Mouse (Mus musculus) liver, postnatal 0 days (tissue): Measurements from ENCODE around the gene Tac2. TPM values are rescaled to one million over a fixed set of nuclear protein-coding genes. Genes with fewer than 3 reads are reported as not detected.

Experiments used
- ATAC-seq: fragments of 200-750 bp; cut with Nextera tagmentation; 2 replicates; pipeline ENCODE4 v1.8.0; 2017; ENCODE audit warnings: mild to moderate bottlenecking, moderate library complexity
- DNase-seq: peaks from one replicate; pipeline ENCODE4 v3.0.0-alpha.2; 2016
- H3K27ac ChIP-seq: fragments of 300-500 bp; sonication (generic); 2 replicates; pipeline ENCODE4 v1.5.1; 2014; ENCODE audit warnings: antibody characterized with exemption, moderate library complexity, mild to moderate bottlenecking, low read depth
- H3K27me3 ChIP-seq: fragments of 300-500 bp; sonication (generic); 2 replicates; pipeline ENCODE4 v1.6.1; 2014; ENCODE audit warnings: low read length, control low read depth, mixed read lengths; ENCODE audit not compliant: insufficient read depth
- H3K36me3 ChIP-seq: fragments of 300-500 bp; sonication (generic); replicated peaks from 2 replicates; pipeline ENCODE4 v1.6.1; 2014; ENCODE audit warnings: mild to moderate bottlenecking, control low read depth, low read length, moderate library complexity, mixed read lengths; ENCODE audit not compliant: insufficient read depth
- H3K4me1 ChIP-seq: fragments of 300-500 bp; sonication (generic); 2 replicates; pipeline ENCODE4 v1.6.1; 2014; ENCODE audit warnings: antibody characterized with exemption, mild to moderate bottlenecking, control low read depth; ENCODE audit not compliant: insufficient read depth
- H3K4me2 ChIP-seq: fragments of 300-500 bp; sonication (generic); 2 replicates; pipeline ENCODE4 v1.6.1; 2014; ENCODE audit warnings: low read depth, mild to moderate bottlenecking, low read length, moderate library complexity, mixed read lengths
- H3K4me3 ChIP-seq: fragments of 300-500 bp; sonication (generic); 2 replicates; pipeline ENCODE4 v1.5.1; 2014; ENCODE audit warnings: low read depth, low read length
- H3K9ac ChIP-seq: fragments of 300-500 bp; sonication (generic); replicated peaks from 2 replicates; pipeline ENCODE4 v1.6.1; 2014; ENCODE audit warnings: mild to moderate bottlenecking, moderate library complexity
- H3K9me3 ChIP-seq: fragments of 300-500 bp; sonication (generic); 2 replicates; pipeline ENCODE4 v1.6.1; 2016; ENCODE audit warnings: mild to moderate bottlenecking, control low read depth, low read length, mixed read lengths
- CTCF ChIP-seq: sonication (generic); IDR thresholded peaks from 2 replicates; pipeline ENCODE4 v1.5.1; 2016; ENCODE audit warnings: antibody characterized with exemption, low read depth
- EP300 ChIP-seq: IDR thresholded peaks from 2 replicates; pipeline ENCODE4 v1.6.1; 2016; ENCODE audit warnings: antibody characterized with exemption, low read depth, mild to moderate bottlenecking
- WGBS: fragments of 180-500 bp; shearing (Covaris S2); extraction: QIAGEN DNeasy Blood & Tissue Kit; methylation state at CpG from one replicate; pipeline ENCODE4 v1.1.7; 2014; ENCODE audit not compliant: insufficient replicate concordance; 5-methylcytosine and 5-hydroxymethylcytosine counted together
- polyA plus RNA-seq: library from polyadenylated mRNA; unstranded; fragments of >200 nt; fragmentation: Nextera tagmentation; extraction: Ambion mirVana; gene quantifications from 2 replicates; pipeline ENCODE4 v1.2.1, GENCODE M21; 2015

The Tac2 gene
- polyA plus RNA-seq, 1 experiment from 2014 or later = 2.3 TPM

DNA sequence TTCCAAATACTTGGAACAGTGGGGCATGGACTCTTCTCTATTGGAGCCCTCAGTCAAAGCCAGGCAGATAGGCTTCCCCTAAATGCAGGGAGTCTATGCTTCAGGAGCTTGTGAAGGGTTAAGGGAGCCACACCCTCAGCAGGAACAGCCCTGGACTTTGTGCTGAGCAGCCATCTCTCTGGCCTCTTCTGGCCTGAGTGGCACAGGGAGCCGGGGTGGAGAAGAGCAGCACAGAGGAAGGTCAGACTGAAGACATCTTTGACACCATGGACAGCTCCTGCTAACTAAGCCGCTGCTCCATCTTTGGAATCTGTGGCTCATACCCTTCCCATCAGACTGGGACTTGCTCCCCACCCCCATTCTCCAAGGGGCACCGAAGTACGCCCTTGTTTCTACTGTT is 21.0 kb upstream of the Tac2 start:
- ATAC-seq = no peak
- no peak for DNase-seq
- Histone ChIP-seq H3K4me1 (no peaks in the 10 kb centered on the region), H3K9me3 (no peaks in the 10 kb centered on the region), H3K27me3 (no peaks in the 10 kb centered on the region), H3K4me3 (no peak overlapping the region), H3K27ac (no peak overlapping the region), H3K36me3 (peaks cover 3% of the 10 kb centered on the region; the same call in 1 of the 2 replicates), H3K4me2 (no peak overlapping the region), H3K9ac (no peak overlapping the region)
- WGBS = 37% methylated on average over 4 of the region's 4 CpGs
- TF ChIP-seq CTCF = no peak
- TF ChIP-seq EP300 = no peak

DNA sequence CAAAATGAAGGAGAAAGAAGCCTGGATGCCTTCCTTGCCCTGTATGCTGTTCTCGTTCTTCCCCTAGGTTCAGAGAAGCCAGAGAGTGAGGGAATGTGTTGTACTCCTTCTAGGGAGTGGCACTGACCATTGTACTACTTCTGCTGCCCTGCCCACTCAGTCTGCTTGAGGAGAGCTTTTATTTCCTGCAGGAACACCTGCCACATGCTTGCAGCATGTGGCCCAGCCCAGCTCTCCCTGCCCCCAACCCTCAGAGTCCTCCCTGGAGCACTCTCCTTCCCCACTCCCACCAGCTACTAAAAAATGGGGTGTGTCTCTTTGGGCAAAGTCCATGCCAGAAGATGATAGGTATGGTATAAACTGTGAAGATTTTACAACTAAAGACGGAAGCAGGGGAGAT is 20.0 kb upstream of the Tac2 start:
- Histone ChIP-seq H3K27me3 (no peaks in the 10 kb centered on the region), H3K4me1 (no peaks in the 10 kb centered on the region), H3K4me3 (no peak overlapping the region), H3K4me2 (no peak overlapping the region), H3K9ac (no peak overlapping the region), H3K36me3 (no peaks in the 10 kb centered on the region; the same call in 1 of the 2 replicates), H3K27ac (no peak overlapping the region), H3K9me3 (no peaks in the 10 kb centered on the region)
- 54% methylated on average over 2 of the region's 2 CpGs for WGBS
- ATAC-seq (no peak), DNase-seq (no peak)
- no peak for TF ChIP-seq EP300
- no peak for TF ChIP-seq CTCF

DNA sequence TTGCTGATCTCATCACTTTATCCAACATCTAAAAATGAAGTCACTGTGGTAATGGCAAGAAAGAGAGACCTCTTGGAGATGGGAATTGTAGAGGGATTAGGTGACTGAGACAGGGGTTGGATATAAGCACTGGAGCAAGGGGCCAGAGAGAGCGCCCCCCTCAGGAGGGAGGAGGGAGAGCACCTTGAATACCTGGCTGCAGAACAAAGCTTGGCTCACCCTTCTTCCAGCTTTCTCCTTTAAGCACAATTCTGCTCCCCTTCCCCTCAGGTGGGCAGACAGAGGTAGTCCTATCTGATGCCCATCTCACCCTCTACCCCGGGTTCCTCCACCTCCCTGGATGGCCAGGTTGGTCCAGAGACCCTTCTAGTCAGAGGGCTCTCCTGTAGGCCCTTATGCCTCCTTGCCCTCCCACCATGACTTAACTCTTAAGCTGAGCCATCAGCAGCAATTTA is 19.5 kb upstream of the Tac2 start, which contains the start of gene Myo1a:
Gene Myo1a (plus strand): TSS at position 405 of the 455 bp plus-strand sequence.
- H3K27me3 ChIP-seq = no peaks in the 10 kb centered on the region
- no peak within 1 kb of the TSS for H3K9ac ChIP-seq
- no peaks in the 10 kb centered on the region for H3K9me3 ChIP-seq
- H3K27ac ChIP-seq = no peak within 1 kb of the TSS
- H3K4me2 ChIP-seq = no peak within 1 kb of the TSS
- no peaks in the 10 kb centered on the region for H3K36me3 ChIP-seq
- no peak for ATAC-seq
- TF ChIP-seq CTCF (0 out of 2 replicates have a peak, but pooled peaks have one; percentile 9), EP300 (no peak)
- no peak for DNase-seq
- H3K4me1 ChIP-seq = no peaks in the 10 kb centered on the region
- no peak within 1 kb of the TSS for H3K4me3 ChIP-seq
- WGBS = 49% methylated on average over 2 of the region's 2 CpGs

DNA sequence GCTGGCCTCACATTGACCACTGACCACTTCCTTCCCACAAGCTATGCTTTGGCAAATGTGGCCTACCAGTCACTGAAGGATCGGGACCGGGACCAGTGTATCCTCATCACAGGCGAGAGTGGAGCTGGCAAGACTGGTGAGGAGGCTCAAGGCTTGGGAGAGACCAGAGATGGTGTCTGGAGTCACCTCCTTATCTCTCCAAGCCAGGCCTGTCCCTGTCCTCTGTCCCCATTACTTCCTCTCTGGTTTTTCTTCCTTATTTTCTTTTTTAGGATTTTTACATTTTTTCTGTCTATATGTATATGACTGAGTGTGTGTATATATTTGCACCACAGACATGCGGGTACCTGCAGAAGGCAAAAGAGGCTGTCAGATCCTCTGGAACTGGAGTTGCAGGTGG is 18.5 kb upstream of the Tac2 start:
- Histone ChIP-seq H3K4me3 (no peak overlapping the region), H3K27ac (no peak overlapping the region), H3K9me3 (no peaks in the 10 kb centered on the region), H3K27me3 (no peaks in the 10 kb centered on the region), H3K36me3 (no peaks in the 10 kb centered on the region), H3K4me2 (no peak overlapping the region), H3K4me1 (no peaks in the 10 kb centered on the region), H3K9ac (no peak overlapping the region)
- 58% methylated on average over 4 of the region's 4 CpGs for WGBS
- DNase-seq (no peak), ATAC-seq (no peak)
- TF ChIP-seq EP300 (no peak), CTCF (no peak)

DNA sequence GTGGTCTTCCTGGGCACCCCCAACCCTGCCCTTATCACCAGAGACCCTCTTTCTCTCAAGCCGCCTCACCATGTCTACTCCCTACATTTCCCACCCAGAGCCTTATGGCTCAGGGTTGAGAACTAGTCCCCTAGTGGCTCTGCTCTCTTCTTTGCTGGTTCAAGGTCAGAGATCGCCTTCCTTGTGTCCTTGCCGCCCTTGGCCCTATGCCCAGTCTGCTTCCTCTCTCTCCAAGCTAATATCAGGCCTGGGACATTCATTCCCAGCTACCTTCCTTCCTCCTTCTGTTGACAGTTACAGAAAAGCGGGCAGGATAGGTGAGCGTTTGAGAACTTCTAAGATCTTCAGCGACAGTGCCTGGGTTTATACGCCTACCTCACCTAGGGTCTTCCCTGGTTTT is 16.6 kb upstream of the Tac2 start:
- 61% methylated on average over 7 of the region's 7 CpGs for WGBS
- no peak overlapping the region for H3K4me3 ChIP-seq
- ATAC-seq (no peak), DNase-seq (no peak)
- H3K4me1 ChIP-seq = no peaks in the 10 kb centered on the region
- H3K27me3 ChIP-seq = no peaks in the 10 kb centered on the region
- no peak overlapping the region for H3K27ac ChIP-seq
- no peaks in the 10 kb centered on the region for H3K9me3 ChIP-seq
- H3K36me3 ChIP-seq = no peaks in the 10 kb centered on the region
- no peak overlapping the region for H3K9ac ChIP-seq
- 0 out of 2 replicates have a peak, but pooled peaks have one; percentile 2 for TF ChIP-seq CTCF
- TF ChIP-seq EP300 = no peak
- H3K4me2 ChIP-seq = no peak overlapping the region

DNA sequence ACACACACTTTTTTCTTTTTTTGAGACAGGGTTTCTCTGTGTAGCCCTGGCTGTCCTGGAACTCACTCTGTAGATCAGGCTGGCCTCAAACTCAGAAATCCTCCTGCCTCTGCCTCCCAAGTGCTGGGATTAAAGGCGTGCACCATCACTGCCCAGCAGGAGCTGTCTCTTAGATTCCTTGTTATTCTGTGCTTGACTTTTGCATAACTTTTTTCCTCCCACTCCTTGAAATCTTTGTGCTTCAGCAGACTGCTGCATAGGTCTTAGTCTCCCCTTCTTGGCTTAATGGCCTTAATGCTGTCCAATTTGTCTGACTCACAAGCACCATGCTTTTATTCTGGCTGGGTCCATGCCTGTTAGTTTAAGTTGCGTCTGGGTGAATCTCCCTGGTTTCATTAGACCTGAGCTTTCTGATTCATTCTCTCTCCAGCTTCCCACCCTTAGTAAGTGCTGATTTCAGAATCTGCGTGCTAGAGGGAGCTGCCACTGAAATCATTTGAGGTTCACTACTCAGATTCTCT is 15.4 kb upstream of the Tac2 start:
- Histone ChIP-seq H3K9me3 (no peaks in the 10 kb centered on the region), H3K36me3 (no peaks in the 10 kb centered on the region), H3K4me3 (no peak overlapping the region), H3K4me2 (no peak overlapping the region), H3K9ac (no peak overlapping the region), H3K27ac (no peak overlapping the region), H3K4me1 (no peaks in the 10 kb centered on the region), H3K27me3 (no peaks in the 10 kb centered on the region)
- TF ChIP-seq CTCF (no peak), EP300 (no peak)
- ATAC-seq (no peak), DNase-seq (no peak)
- WGBS = 74% methylated on average over 3 of the region's 3 CpGs

DNA sequence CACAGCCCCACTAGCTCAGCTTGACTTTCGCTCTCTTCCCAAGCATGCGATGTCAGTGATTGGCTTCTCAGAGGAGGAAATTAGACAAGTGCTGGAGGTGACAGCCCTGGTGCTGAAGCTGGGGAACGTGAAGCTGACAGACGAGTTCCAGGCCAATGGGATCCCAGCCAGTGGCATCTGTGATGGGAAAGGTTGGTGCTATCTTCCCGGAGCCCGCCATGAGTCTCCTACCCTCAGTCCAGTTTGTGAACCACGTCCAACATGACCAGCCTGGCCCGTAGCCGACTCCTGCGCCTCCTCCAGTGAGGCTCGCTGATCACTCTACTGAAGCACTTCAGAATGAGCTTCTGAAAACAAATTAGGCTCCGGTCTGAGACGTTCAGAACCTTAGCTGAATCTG is 13.9 kb upstream of the Tac2 start:
- Histone ChIP-seq H3K36me3 (no peaks in the 10 kb centered on the region), H3K4me2 (no peak overlapping the region)
- WGBS = 77% methylated on average over 13 of the region's 13 CpGs

More for the DNA sequence above, 13.9 kb upstream of the Tac2 start:
- DNase-seq = no peak
- H3K9me3 ChIP-seq = no peaks in the 10 kb centered on the region
- TF ChIP-seq CTCF = no peak
- TF ChIP-seq EP300 = no peak
- no peak overlapping the region for H3K9ac ChIP-seq
- H3K27ac ChIP-seq = no peak overlapping the region
- no peaks in the 10 kb centered on the region for H3K27me3 ChIP-seq
- H3K4me3 ChIP-seq = no peak overlapping the region
- H3K4me1 ChIP-seq = no peaks in the 10 kb centered on the region
- ATAC-seq = no peak
